Mouse (Mus musculus) lung, embryonic 16.5 days (tissue): ENCODE measurements around the gene Scaper. TPM values are rescaled to one million over a fixed set of nuclear protein-coding genes. Genes with fewer than 3 reads are reported as not detected.

ENCODE experiments used
- ATAC-seq: fragments of 200-750 bp; cut with Nextera tagmentation; 2 replicates; pipeline ENCODE4 v1.8.0; 2017; ENCODE audit warnings: low read depth, mild to moderate bottlenecking, moderate library complexity
- H3K27ac ChIP-seq: fragments of 300-500 bp; sonication (generic); 2 replicates; pipeline ENCODE4 v1.5.1; 2014; ENCODE audit warnings: mild to moderate bottlenecking, control low read depth, low read length
- H3K27me3 ChIP-seq: fragments of 300-500 bp; sonication (generic); 2 replicates; pipeline ENCODE4 v1.6.1; 2014; ENCODE audit warnings: low read depth, low read length, mixed read lengths; ENCODE audit not compliant: control insufficient read depth, insufficient read depth
- H3K36me3 ChIP-seq: fragments of 300-500 bp; sonication (generic); 2 replicates; pipeline ENCODE4 v1.6.1; 2014; ENCODE audit warnings: low read length; ENCODE audit not compliant: control insufficient read depth, insufficient read depth
- H3K4me1 ChIP-seq: fragments of 300-500 bp; sonication (generic); replicated peaks from 2 replicates; pipeline ENCODE4 v1.6.1; 2014; ENCODE audit warnings: low read length, mixed read lengths; ENCODE audit not compliant: control insufficient read depth, insufficient read depth
- H3K4me2 ChIP-seq: fragments of 300-500 bp; sonication (generic); 2 replicates; pipeline ENCODE4 v1.6.1; 2014; ENCODE audit warnings: low read depth, low read length, control low read depth
- H3K4me3 ChIP-seq: fragments of 300-500 bp; sonication (generic); 2 replicates; pipeline ENCODE4 v1.5.1; 2014; ENCODE audit warnings: mild to moderate bottlenecking, low read length, control low read depth
- H3K9ac ChIP-seq: fragments of 300-500 bp; sonication (generic); 2 replicates; pipeline ENCODE4 v1.6.1; 2014; ENCODE audit warnings: low read length, control low read depth
- H3K9me3 ChIP-seq: fragments of 300-500 bp; sonication (generic); 2 replicates; pipeline ENCODE4 v1.6.1; 2016; ENCODE audit warnings: low read length; ENCODE audit not compliant: control insufficient read depth
- WGBS: fragments of 180-500 bp; shearing (Covaris S2); extraction: QIAGEN DNeasy Blood & Tissue Kit; methylation state at CpG from one replicate; pipeline ENCODE4 v1.1.7; 2014; 5-methylcytosine and 5-hydroxymethylcytosine counted together
- polyA plus RNA-seq: library from polyadenylated mRNA; unstranded; fragments of >200 nt; fragmentation: Nextera tagmentation; extraction: Ambion mirVana; gene quantifications from 2 replicates; pipeline ENCODE4 v1.2.1, GENCODE M21; 2015

Scaper gene
- polyA plus RNA-seq, 1 experiment from 2014 or later: 7.3 TPM

DNA sequence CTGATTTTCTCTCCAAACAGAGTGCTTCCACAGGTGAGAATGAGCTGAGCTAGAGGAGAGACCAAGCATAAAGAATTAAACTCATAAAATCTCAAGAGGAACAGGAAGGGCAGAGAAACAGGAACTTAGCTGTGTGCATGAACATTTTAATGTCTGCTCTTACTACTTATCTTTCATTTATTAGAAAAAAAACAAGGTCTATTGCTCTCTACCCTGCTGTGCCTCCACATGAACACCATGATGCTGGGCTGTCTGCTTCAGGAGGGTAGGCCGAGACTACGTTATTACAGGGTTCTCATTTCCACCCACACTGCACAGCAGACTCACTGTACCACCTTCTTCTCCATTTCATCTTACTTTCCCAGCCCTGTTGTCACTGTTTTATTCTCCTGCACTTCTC, 291.5 kb downstream of the Scaper start:
- Histone ChIP-seq H3K9ac (no peak overlapping the region), H3K27me3 (no peaks in the 10 kb centered on the region), H3K27ac (no peak overlapping the region), H3K9me3 (no peaks in the 10 kb centered on the region), H3K4me2 (no peak overlapping the region), H3K4me3 (no peak overlapping the region), H3K4me1 (no peaks in the 10 kb centered on the region), H3K36me3 (no peaks in the 10 kb centered on the region)
- 85% methylated on average over 2 of the region's 2 CpGs for WGBS
- no peak for ATAC-seq

DNA sequence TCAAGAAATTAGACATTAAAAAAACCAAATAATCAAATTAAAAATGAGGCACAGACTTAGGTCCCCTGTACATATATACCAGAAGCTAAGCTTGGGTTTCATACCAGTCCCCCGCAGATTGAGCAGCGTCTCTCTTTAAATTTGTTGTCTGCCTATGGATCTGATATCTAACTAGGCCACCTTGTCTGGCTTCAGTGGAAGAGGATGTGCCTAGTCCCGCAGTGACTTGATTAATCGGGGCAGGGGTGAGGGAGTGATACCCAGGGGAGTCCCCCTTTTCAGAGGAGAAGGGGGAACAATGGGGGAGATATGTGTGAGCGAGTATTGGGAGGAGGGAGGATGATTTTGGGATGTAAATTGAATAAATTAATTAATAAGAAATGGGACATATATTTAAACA, 310.9 kb downstream of the Scaper start:
- ATAC-seq: no peak
- H3K4me1 ChIP-seq: no peaks in the 10 kb centered on the region
- WGBS: 78% methylated on average over 5 of the region's 5 CpGs

DNA sequence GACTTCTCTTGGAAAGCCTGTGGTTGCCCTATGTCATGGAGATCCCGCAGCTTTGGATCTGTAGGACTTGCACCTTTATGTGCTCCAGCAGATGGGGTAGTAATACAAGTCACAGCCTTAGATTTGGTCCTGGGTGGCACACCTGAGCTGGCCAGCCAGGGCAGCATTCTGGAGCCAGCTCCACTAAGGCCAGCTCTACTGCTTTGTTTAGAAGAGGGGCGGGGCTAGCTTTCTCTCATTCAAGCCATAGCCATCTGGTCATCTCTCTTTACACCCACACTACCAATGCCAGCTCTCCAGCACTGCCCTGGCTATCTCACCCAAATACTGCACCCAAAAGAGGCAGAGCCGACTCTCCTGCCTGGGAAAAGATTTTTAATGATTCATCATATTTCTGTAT, 323.2 kb downstream of the Scaper start:
- H3K9ac ChIP-seq: no peak overlapping the region
- no peak overlapping the region for H3K27ac ChIP-seq
- H3K36me3 ChIP-seq: no peaks in the 10 kb centered on the region
- H3K4me2 ChIP-seq: no peak overlapping the region
- no peaks in the 10 kb centered on the region for H3K4me1 ChIP-seq
- no peaks in the 10 kb centered on the region for H3K9me3 ChIP-seq
- H3K27me3 ChIP-seq: no peaks in the 10 kb centered on the region
- H3K4me3 ChIP-seq: no peak overlapping the region
- no peak for ATAC-seq
- 69% methylated on average over 3 of the region's 3 CpGs for WGBS

More for the DNA sequence above, 310.9 kb downstream of the Scaper start:
- Histone ChIP-seq H3K9ac (no peak overlapping the region), H3K4me3 (no peak overlapping the region), H3K9me3 (no peaks in the 10 kb centered on the region), H3K4me2 (no peak overlapping the region), H3K27ac (no peak overlapping the region), H3K27me3 (no peaks in the 10 kb centered on the region), H3K36me3 (no peaks in the 10 kb centered on the region)

DNA sequence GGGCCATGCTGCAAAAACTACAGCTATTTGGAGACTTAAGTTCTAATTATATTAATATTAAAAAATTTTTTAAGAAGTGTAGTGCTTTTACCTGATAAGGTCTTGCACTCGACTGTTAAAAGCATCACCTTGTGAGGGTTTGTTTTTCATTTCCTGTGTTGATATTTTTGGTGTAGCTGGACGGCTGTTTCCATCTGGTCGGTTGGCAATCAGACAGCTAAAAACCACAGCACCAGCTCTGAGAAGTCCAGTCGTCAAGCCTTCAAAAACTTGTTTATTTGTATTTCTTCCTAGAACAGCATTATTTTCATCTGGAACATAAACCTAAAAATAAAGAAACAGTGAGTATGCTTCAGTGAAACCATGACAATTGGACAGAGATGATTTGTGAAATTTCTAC, 328.2 kb downstream of the Scaper start:
- no peaks in the 10 kb centered on the region for H3K9me3 ChIP-seq
- no peak overlapping the region for H3K4me2 ChIP-seq
- H3K36me3 ChIP-seq: no peaks in the 10 kb centered on the region
- no peak for ATAC-seq
- H3K4me1 ChIP-seq: no peaks in the 10 kb centered on the region
- H3K27me3 ChIP-seq: no peaks in the 10 kb centered on the region
- no peak overlapping the region for H3K27ac ChIP-seq
- H3K4me3 ChIP-seq: no peak overlapping the region
- H3K9ac ChIP-seq: no peak overlapping the region
- WGBS: 25% methylated on average over 4 of the region's 4 CpGs

DNA sequence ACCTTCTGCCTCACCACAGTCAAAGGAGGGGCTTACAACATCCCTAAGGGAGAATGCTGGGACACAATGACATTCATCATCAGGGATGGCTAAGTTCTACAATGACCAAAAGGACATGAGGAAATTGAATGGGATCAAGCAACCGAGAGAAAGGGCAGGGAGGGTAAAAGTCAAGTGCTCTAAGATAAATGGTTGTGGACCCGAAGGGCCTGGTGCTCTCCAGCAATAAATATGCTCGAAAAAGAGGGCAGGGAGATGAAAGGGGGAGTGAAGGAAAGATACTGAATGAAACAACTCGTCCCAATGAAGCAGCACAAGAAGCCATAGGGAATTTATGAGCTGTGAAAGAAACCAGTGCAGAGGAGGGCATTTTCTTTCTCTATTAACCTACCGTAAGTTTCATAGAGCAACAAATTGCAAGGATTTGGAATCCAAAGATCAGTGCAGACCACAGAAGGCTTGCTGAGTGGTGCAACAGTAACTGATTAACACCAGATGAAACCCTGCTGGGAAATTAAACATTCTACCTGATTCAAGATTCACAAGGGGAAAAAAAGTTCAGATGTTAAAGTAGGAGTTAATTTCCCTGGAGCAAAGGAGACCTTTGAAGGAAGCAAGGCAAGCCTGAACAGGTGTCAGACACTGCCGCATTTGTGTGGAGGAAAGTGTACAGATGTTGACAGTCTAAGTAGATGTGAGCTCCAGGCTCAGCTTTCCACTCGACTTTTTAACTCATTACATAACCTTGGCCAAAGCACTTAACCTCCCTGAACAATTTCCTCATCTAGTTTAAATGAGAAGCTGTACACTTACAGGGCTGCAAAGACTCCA, 329.0 kb downstream of the Scaper start:
- Histone ChIP-seq H3K27me3 (no peaks in the 10 kb centered on the region), H3K4me2 (no peak overlapping the region), H3K36me3 (no peaks in the 10 kb centered on the region), H3K4me1 (no peaks in the 10 kb centered on the region), H3K4me3 (no peak overlapping the region), H3K9me3 (no peaks in the 10 kb centered on the region), H3K9ac (no peak overlapping the region), H3K27ac (no peak overlapping the region)
- WGBS: 24% methylated on average over 7 of the region's 7 CpGs
- ATAC-seq: no peak

DNA sequence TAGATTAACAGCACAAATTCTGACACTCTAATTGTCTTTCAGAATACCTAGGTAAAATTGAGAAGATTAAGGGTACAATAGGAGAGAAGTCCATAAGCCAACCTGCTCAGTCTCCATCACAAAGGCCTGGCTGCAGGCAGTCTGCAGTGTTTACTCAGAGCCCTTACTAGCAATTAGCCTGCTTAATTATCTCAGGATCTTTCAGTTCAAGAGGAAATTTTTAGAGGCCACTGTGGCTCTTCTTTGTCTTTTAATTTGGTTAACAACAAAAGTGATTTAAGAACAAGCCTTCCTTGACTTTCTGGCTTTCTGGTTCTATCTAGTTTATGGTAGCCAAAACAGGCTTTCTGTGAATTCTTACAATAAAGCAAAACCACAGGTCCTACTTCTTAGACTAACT, 339.3 kb downstream of the Scaper start:
- H3K9ac ChIP-seq: no peak overlapping the region
- no peaks in the 10 kb centered on the region for H3K27me3 ChIP-seq
- no peaks in the 10 kb centered on the region for H3K36me3 ChIP-seq
- no peaks in the 10 kb centered on the region for H3K4me1 ChIP-seq
- no peak overlapping the region for H3K27ac ChIP-seq
- no peak for ATAC-seq
- no peak overlapping the region for H3K4me2 ChIP-seq
- H3K4me3 ChIP-seq: no peak overlapping the region
- H3K9me3 ChIP-seq: no peaks in the 10 kb centered on the region

DNA sequence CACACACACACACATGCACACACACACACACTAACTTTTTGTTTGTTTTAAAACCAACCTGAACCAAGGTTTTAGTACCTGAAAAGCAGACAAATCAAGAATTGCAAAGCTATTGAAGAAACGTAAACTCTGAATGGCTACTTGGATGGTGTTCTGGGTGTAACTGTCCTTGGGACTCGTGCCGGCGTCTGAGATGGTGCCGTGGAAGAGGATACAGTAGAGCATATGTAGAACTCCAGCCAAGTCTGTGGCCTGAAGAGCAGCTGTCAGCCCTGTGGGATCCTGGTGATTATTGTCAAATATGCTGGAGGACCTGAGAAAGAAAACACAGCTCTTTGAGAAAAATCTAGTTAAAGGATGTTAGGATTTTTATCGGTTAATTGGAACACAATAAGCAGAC, 351.8 kb downstream of the Scaper start:
- H3K27me3 ChIP-seq: no peaks in the 10 kb centered on the region
- no peak overlapping the region for H3K4me3 ChIP-seq
- no peaks in the 10 kb centered on the region for H3K9me3 ChIP-seq
- WGBS: 91% methylated on average over 6 of the region's 6 CpGs
- H3K4me1 ChIP-seq: 0 out of 2 replicates have a peak, but pooled peaks cover 2% of the 10 kb centered on the region
- ATAC-seq: no peak
- H3K4me2 ChIP-seq: no peak overlapping the region
- no peaks in the 10 kb centered on the region for H3K36me3 ChIP-seq
- H3K27ac ChIP-seq: no peak overlapping the region
- no peak overlapping the region for H3K9ac ChIP-seq

DNA sequence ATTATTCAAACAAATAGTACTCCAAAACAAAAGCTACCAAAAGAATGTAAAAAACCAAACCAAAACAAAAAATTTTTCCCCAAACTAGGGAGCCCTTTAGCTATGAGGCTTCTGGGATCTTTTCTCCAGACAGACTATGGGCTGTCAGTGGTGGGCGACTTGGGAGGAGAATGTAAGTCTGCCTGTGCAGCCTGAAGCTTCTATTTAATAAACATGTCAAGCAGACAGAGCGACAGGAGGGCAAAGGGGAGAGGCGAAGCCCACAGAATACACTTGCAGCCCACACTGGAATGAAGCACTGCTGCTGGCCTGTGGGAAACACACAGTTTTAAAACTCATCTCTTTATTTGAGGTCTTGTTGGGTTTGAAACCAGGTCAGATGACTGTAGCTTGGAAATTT, 356.5 kb downstream of the Scaper start:
- 28% methylated on average over 3 of the region's 3 CpGs for WGBS
- no peak overlapping the region for H3K4me3 ChIP-seq
- ATAC-seq: no peak
- no peak overlapping the region for H3K4me2 ChIP-seq
- no peaks in the 10 kb centered on the region for H3K27me3 ChIP-seq
- 0 out of 2 replicates have a peak, but pooled peaks cover 2% of the 10 kb centered on the region for H3K4me1 ChIP-seq
- no peaks in the 10 kb centered on the region for H3K36me3 ChIP-seq
- no peaks in the 10 kb centered on the region for H3K9me3 ChIP-seq
- no peak overlapping the region for H3K9ac ChIP-seq
- no peak overlapping the region for H3K27ac ChIP-seq

DNA sequence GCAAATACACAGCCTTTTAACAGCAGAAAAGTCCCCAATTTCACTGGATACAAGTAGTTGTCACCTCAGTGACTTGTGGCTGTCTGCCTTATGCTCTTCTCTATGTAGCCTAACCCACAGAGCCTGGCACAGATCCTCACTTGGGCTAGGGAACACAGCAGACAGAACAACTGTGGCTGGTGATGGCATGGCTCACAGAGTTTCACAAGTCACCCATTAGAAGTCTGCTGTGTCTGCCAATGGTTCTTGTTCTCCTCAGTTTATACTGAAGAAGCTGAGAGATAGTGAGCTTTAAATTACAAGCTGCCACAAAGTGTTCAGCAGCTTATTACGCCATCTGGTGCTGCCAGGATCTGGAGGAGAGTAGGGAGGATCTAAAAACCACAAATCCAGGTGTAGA, 361.3 kb downstream of the Scaper start:
- Histone ChIP-seq H3K27me3 (no peaks in the 10 kb centered on the region), H3K27ac (no peak overlapping the region), H3K4me3 (no peak overlapping the region), H3K4me1 (no peaks in the 10 kb centered on the region), H3K9me3 (no peaks in the 10 kb centered on the region), H3K36me3 (no peaks in the 10 kb centered on the region), H3K4me2 (no peak overlapping the region), H3K9ac (no peak overlapping the region)
- ATAC-seq: no peak
- 66% methylated on average over 1 of the region's 1 CpGs for WGBS
